Mouse (Mus musculus) lung, embryonic 15.5 days (tissue): ENCODE data around the gene Col1a2. TPM values are rescaled to one million over a fixed set of nuclear protein-coding genes. Genes with fewer than 3 reads are reported as not detected.

Experiments used
- polyA plus RNA-seq: library from polyadenylated mRNA; unstranded; fragments of >200 nt; fragmentation: Nextera tagmentation; extraction: Ambion mirVana; gene quantifications from 2 replicates; pipeline ENCODE4 v1.2.1, GENCODE M21; 2015

Col1a2 gene
- polyA plus RNA-seq, 1 experiment from 2014 or later: 742 TPM

Other genes with a start within 250 kb of the Col1a2 start
- gene Casd1, start 96.0 kb downstream of the Col1a2 start, polyA plus RNA-seq: 32.4 and 34.3 TPM in 2 replicates
- gene Sgce, start 242.4 kb downstream of the Col1a2 start, polyA plus RNA-seq: 67.8 and 74.8 TPM in 2 replicates
- gene Peg10, start 242.5 kb downstream of the Col1a2 start, polyA plus RNA-seq: 2.2 and 2.3 TPM in 2 replicates